Mouse (Mus musculus) gastrocnemius, adult 8-10 months (tissue): ENCODE results near the gene Arhgap27. TPM values are rescaled to one million over a fixed set of nuclear protein-coding genes. Genes with fewer than 3 reads are reported as not detected.

Experiments
- DNase-seq, 2 experiments: peaks; one replicate each; pipeline ENCODE4 v3.0.0; 2022; ENCODE audit warnings: low spot score in 2 of 2
- total RNA-seq, 4 experiments: library from RNA; stranded (reverse); gene quantifications; 2 replicates each; pipeline ENCODE4 v1.2.4; 2022

The Arhgap27 gene
- total RNA-seq, 4 experiments from 2014 or later = 2.5 to 4.7 (median 4.4) TPM

DNA sequence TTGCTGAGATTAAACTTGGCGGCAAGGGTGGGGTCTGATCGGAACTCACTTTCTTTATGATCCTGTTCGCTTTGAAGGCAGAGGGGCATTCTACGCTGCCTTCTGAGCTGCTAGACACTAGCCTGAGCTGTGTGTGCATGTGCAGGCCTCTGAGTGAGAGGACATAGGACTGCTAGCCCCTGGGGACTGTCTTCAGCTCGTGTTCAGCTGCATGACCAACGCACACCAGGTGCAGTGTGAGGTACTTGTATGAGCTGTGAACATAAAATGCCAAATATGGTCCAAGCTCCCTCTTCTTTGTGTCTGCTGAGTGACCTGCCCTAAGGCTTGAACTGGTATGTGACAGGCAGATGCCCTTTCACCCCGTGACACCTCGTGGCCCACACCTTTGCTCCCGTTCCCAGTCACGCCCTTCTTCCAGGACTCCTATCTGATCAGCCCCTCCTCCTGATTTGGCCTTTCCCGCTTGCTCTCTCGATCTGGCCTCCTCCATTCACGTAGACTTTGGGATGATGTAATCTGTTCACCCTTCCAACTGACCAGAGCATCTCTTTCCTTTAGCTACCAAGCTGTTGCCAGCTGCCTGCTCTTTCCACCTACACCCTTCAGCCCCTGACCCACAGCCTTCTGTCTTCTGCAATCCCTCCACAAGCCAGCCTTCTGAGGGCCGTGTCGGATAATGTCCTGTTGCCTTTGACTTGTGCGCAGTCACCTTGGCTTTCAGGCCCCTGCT, 6.4 kb downstream of the Arhgap27 start:
- no peak for DNase-seq

DNA sequence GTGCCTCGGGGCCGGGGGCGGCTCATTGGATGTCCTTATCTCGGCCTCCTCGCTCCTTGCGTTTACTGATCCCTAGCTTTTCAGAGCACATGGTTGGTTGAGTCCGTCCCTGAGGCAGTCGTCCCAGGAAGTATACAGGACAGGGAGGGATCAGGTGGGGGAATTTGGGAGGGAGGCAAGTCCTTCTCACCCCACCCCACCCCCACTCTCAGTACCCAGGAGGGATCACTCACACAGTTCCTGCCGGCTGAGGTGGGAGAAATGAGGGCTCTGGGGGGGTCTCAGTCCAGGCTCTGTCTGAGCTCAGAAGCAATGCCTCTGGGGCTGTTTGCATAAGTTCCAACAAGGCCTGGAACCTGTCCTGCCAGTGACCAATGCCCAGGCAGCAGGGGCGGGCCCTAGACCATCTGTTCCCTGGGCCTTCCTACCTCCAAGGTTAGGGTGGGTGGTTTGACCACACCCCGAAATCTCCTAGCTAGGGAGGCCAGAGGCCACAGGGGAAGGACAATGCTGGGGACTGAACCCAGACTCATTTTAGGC, 7.4 kb downstream of the Arhgap27 start:
- DNase-seq = no peak

DNA sequence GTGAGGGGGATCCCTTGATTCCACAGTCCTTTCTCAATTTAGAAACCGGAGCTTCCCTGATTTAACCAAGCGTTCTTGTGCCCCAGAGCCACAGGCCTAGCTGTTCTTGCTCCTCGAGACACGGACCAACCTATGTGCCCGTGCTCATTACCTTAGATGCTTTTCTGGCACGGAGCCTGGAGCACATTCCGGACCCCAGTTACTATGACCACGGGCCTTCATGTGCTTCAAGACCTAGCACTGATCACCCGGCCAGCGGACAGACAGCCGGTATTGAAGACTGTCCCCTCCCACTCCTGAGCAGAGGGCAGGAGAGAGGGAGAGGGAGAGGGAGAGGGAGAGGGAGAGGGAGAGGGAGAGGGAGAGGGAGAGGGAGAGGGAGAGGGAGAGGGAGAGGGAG, 8.2 kb downstream of the Arhgap27 start:
- DNase-seq = no peak

DNA sequence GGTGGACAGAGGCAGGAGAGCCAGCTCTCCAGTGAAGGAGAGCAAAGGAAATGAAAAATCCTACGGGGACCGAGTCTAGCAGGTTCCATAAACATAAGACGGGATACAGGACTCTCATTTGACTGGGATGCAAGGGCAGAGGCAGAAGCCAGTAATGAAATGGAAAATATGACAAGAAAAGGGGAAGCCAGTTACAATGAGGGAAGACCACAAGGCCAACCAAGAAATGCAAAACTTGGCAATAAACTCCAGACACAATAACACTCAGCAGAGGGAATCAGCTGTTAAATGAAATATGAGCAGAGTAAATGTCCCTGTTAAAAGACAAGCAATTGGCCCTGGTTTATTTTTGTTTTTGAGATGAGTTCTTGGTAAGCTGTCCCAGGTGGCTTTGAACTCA, 9.5 kb downstream of the Arhgap27 start:
- DNase-seq = no peak

DNA sequence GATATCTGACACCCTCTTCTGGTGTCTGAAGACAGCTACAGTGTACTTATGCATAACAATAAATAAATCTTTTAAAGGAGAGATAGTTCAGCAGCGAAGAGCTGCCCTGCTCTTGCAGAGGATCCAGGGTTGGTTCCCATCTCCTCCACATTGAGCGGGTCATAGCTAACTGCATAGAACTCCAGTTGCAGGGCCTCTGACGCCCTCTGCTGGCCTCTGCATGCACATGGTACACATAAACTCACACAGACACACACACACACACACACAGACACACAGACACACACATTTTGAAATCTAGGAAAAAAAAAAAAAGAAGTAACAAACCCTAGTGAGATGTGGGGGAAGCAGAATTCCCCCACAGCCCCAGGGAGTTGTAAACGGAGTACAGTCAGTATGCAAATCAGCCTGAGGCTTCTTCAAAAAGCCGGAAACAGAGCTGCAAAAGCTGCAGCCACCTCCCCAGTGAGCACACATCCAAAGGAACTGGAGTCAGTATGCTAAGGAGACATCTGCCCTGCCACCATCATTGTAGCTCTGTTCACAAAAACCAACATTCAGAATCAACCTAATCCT, 11.2 kb downstream of the Arhgap27 start:
- no peak for DNase-seq

DNA sequence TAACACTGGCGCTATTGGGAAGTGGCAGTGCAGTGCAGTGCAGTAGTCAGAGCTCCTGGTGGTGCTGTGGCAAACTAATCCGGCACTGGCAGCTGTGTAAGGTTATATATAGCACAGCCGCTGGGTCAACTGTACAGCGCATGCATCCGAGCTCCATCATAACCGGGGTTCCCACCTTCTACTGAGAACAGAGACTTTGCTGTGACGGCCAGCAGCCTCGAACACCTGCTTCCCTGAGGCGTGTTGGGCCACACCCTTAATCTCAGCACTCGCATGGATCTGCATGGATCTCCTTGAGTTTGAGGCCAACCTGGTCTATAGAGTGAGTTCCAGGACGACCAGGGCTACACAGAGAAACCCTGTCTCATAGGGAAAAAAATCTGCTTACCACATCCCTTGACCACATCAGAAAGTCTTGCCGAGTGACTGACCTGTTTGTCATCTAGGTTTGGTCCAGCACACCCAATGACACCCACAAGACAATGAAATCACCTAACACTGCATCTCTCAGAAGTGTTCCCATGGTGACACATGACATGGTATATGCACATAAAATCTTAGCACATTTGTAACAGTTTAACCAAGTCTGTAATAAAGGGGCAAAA, 12.7 kb downstream of the Arhgap27 start:
- DNase-seq = no peak

DNA sequence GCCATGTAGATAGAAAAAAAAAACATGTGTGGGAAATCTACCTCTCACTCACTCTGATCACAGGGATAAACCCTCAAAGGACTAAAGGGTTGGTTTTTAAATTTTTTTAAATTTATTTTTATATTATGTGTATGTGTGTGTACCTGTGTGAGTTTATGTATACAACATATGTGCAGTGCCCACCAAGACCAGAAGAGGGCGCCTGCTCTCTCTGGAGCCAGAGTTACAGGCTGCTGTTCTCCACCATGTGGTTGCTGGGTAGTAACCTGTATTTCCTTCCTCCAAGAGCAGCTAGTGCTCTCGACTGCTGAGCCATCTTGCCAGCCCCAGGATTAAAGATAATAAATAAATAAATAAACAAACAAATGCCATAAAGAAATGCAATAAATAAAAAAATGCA, 13.8 kb downstream of the Arhgap27 start:
- DNase-seq = no peak

DNA sequence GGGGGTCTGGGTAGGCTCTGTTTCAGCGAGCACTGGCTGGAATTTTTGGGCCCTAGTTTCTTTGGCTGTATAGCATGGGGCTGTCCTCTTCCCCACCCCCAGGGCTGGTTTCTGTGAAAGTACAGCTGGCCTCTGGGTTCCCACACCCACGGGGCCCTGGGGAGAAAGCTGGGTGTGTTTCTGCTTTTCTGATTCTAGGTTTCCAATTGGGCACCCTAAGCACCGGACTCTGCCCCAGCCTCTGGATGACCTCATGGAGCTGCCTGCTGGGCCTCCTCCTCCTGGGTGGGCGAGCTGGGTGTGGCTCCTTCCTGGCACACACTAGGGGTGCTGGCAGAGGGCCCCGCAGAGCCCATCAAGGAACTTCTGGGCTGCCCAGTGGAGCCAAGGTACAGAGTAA, 16.8 kb downstream of the Arhgap27 start:
- peak; percentile 45 to 46 for DNase-seq

DNA sequence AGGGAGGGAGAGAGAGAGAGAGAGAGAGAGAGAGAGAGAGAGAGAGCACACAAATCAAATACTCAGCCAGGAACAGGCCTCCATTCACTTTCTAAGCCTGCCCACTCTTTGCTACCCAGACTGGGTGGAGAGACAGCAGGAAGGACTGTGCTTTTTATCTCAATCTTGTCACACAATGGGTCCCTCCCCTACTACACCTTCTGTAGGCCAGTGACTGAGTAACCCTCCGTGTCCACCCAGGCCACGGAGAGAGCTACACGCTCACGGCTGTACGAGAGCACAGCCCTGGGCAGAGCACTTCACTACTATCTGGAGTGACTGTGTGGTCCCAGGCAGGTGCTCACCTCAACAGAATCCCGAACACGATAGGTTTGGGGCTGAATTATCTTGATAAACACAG, 17.3 kb downstream of the Arhgap27 start:
- DNase-seq = no peak

DNA sequence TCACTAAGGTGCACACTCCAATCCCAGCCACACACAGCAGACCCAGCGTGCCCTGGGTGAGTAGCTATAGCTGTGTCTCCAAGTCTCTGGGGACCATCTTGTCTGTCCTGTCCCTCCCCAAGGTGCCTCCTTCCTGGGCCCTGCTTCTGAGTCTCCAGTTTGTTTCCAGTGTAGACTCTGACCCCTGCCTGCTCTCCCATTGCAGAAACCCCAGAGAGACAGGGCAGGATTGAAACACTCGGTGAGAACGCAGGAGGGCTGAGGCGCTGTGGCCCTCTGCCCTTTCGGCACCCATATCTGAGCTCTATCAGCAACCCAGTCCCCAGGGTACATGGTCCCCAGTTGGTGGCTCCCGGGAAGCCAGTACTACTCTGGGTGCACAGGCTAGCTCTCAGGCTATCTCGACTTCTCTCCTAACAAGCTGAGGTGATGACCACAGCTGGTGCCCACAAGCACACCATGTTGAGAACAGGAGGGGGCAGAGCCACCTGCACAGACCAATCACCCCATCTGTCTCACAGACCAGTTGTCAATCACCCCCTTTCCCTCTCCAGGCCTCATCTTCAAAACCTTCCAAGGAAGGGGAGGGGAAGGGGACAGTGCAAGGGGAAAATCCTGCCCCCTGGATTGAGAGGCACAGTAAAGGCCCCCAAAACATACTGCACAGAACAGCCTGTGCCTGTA, 17.9 kb downstream of the Arhgap27 start:
- no peak for DNase-seq

DNA sequence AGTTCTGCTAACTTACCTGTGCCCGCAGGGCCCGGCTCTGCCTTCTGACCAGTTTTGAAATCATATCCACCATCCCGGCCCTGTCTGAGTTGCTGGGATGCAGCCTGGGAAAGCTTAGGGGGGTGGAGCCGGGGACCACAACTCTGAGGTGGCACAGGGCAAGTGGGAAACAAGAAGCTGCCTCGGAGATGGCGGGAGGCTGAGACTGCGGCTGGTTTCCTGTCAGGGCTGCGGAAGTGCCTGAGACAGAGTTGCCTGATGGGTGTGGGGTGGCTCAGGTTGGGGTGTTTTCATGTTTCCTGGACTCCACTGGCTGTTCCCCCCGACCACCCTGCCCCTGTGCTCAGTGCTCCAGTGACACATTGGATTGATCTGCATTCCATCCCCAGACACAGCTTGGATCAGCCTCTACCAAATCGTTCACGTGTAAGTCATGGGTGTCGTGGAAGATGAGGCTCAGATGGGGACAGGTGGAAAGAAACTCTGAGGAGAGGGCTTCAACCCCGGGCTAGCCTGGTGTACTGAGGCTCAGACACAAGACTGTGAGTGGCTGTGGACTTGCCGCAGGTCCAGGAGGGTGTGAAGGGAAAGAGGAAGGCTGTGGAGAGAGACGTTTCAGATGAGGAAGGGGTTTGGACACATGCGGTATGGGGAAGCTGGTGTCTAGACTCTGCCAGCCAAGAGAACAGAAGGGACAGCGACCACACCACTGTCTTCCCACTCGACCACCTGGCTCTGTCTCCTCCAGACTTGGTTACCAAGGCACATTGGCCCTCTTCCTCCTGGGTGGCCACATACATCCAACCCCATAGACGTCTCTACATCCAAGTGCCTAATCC, 18.8 kb downstream of the Arhgap27 start:
- no peak for DNase-seq

DNA sequence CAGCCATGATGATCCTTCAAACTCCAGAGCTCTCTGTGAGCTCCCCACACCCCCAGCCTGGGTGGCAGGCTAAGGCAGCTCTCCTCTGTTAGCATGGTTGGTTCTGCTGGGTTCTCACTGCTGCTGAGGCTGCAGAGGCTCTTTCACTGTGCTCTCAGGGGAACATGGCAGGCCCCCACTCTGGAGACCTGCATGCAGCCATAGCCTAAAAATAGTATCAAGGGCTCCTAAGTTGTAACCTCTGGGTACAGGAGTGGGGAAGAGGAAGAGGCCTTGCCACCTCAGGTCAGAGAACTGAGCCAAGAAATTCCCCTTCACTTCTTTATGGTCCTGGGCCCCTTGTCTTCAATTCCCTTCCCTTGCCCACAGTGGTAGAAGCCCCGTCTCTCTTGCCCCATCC, 19.6 kb downstream of the Arhgap27 start:
- no peak for DNase-seq

DNA sequence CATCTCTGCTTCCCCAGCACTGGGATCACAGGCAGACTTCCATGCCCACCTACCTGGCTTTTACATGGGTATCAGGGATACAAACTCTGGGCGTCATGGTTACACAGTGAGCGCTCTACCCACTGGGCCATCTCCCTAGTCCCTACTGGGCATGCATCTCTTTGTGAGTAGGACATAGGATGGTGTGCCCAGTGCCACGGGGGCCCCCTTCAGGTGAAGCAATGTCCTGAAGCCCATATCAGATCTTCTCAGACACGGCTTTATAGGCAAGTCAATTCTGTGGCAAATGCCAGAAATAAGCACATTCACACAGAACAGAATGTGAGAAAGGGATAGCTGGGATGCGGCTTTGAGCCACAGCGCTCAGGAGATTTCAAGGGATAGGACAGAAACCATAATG, 20.4 kb downstream of the Arhgap27 start:
- DNase-seq = no peak

DNA sequence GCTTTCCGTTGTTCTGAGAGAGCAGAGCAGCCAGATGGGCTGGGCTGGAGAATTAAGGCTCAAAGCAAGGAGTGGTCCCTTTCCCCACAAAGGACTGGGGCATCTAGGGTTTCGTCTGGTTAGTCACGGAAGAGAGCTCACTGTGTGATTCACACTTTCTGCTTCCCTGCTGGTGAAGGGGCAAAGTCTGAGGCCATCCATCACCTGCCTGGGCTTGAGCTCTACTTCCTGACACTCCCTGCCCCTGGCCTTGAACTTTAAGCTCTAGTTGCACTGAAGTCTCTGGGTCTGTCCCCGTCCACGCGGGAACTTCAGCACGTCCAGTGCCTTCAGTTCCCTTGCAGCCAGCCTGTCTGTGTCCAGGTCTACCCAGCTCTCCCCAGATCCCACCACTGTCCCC, 22.8 kb downstream of the Arhgap27 start:
- no peak for DNase-seq

DNA sequence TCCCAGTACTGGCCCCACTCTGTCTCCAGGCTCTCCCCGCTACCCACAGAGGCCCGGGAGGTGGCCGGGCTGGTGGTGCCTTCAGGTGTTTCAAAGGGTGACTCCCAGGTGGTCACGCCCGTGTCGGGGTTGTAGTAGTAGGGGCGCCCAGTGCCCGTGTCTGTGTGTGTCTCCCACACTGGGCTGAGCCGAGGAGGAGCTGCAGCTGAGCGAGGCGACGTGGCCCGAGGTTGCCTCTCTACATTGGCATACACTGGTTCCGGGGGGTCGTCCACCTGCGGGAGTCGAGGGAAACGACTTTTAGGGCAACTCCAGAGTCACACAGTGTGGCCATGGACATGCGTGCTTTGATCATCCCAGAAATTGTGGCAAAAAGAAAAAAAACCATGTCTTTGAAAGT, 23.4 kb downstream of the Arhgap27 start:
- DNase-seq = no peak

DNA sequence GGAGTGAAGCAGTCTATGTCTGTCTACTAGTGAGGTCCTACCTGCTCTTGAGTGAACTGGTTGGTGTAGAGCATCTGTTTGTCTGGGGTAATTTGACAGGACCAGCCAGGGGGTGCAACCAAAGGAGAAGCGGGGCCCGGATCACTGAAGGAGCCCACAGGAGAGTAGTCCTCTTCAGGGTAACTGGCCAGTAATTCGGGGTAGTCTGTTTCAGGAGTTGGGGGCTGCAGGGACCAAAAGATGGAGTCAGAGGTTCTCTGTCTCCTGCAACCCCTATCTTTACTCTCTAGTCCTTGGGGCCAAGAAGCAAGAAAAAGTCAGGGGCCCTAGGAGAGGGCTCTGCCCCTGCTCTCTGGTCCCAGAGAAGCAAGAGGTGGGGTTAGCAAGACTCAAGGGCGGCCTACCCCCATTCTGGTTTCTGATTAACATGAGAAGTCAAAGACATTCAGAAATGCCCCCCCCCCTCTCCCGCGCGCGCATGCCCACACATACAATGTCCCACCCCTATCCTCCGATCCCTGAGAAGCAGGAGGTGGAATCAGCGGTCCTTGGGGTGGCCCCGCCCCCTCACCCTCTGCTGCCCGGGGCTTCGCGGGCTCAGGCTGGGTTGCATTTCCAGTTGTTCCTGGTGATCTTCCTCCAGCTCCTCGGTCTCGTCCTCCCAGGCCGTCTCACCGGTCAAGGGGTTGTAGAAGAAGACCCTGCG, 23.9 kb downstream of the Arhgap27 start:
- no peak for DNase-seq

DNA sequence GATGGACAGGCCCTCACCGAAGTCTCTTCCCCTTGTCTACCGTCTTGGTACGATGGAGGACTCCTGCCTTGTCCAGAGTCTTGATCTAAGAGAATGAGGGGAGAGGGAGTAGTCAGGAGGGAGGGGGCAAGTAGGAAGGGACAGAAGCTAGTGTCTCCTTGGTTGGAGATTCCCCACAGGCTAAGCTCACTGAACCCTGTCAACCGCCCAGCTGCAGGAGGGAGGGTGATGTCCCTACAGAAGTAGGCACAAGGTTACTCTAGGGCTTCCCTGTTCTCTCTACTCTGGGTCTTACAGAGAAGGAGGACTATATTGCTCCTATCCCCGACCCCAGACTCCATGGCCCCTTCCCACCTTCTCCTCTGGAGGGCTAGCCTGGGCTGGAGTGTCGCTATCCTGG, 24.8 kb downstream of the Arhgap27 start:
- DNase-seq = no peak

DNA sequence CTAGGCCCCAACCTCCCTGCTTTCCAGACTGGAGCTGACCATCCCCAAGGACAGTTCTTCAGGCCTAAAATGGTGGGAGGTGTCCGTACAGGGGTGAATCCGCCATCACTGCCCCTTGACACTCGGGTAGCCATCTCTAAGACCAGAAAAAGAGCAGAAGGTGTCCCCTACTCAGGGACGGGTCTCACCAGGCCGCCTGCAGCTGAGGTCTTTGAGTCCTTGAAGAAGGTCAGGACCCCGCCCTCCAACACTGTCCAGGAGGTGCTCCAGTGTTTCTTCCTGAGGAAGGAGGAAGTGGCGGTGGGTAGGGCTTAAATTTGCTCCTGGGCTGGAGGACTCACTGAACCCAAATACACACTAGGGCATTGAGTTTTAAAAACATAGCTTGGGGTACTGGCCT, 25.4 kb downstream of the Arhgap27 start:
- no peak for DNase-seq

DNA sequence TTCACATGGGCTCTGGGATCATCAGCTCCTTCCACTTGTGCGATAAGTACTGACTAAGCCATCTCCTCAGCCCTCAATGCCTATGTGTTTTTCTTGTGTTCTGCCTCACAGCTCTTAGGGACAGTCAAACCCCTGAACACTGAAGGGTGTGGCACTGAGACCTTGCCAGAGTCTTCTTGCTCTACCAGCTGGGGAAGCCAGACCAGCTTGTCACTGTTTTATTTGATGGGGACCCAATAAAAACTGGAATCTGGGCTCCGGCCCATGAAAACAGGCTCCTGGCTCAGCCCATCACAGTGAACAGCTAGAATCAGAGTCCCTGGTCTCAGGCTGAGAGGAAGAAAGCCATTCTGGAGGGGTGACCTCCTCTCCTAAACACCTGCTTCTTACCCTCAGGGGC, 26.3 kb downstream of the Arhgap27 start:
- DNase-seq = no peak

DNA sequence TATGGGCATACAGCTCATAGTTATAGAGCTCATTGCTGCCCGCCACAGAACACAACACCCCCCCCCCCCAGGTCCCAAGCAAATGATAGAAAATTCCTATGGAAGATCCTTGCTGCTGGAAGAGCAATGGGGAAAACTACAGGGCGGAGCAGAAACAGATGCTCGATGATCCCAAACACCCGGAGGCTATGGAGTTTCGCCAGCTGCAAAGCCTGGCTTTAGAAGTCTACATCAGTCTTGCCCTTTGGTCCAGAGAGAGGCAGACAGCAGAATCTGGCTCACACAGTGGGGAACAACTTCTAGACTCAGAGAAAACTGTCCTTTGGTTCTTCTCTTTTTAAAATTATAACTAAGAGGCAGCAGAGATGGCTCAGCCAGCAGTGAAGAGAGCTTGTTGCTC, 27.9 kb downstream of the Arhgap27 start:
- DNase-seq = no peak

DNA sequence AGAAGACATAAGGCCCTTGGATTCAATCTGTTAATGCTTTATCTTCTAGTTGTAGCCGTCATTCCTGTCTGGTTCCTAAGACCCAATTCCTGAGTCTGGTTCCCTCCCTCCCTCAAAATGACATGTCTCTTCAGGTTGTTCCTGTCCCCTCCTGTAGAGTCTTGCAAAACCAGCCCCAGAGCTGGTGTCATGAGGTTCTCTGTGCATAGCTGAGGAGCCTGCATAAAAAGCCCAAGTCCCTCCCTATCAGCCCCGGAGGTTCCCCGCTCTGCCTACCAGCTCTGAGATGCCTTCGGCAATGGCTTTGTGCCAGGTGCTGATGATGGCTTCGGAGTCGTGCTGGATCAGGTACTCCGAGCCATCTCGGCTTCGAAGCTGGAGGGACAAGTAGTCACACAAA, 28.6 kb downstream of the Arhgap27 start:
- DNase-seq = no peak
